21 mouse cellular contexts compared by ENCODE assay signal in the genomic region with DNA sequence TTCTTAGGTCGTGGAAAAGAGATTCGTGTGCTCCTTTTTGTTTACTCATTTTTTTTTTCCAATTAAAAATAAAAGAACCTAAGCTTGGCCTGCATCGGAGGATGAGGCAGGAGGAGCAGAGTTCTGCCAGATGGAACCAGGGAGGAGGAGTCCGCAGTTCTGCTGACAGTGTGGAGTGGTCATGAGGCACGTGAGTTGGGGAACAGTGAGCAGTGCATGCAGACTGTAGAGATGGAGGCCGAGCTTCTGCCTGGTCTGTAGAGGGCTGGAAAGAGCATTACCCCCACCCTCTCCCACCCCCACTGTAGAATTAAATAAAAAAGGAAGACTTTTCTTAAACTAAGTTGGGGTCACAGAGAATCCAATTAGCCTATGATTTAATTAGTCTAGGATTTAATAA.
DNase-seq lines count a peak whose midpoint lies in the region; ATAC-seq lines count a peak whose summit lies in the region.
"Had no signal": no experiment of that assay in that cellular context is flagged by ENCODE, and none has a peak within 500 bp of the region (broad histone marks: within the 10 kb centered on the region; RNA-seq: fewer than 3 reads in every experiment).

No protein-coding gene starts in this region.

- ATAC-seq in forebrain, embryonic 13.5 days, result 0 out of 2 replicates have a peak, but pooled peaks have one; percentile 38
- no peak for ATAC-seq in forebrain, embryonic 12.5 days (ENCODE audit: low FRiP score)
- 0 out of 2 replicates have a peak, but pooled peaks have one; percentile 48 for ATAC-seq in forebrain, embryonic 15.5 days (replicated peaks)
- ATAC-seq in midbrain, embryonic 15.5 days (replicated peaks), result 0 out of 2 replicates have a peak, but pooled peaks have one; percentile 58
- ATAC-seq: CD4-positive, CD25-positive, alpha-beta regulatory T cell, adult 4 months had no signal

- H3K4me2 ChIP-seq in forebrain, embryonic 13.5 days, result no peak overlapping the region
- H3K4me2 ChIP-seq in forebrain, embryonic 12.5 days, result no peak overlapping the region
- H3K4me2 ChIP-seq in forebrain, embryonic 15.5 days (replicated peaks), result no peak overlapping the region
- no peak overlapping the region for H3K4me2 ChIP-seq in midbrain, embryonic 15.5 days
- H3K4me2 ChIP-seq: embryonic facial prominence, embryonic 13.5 days; embryonic facial prominence, embryonic 15.5 days had no signal

- no peak overlapping the region for H3K9ac ChIP-seq in forebrain, embryonic 13.5 days
- H3K9ac ChIP-seq in forebrain, embryonic 12.5 days, result no peak overlapping the region
- no peak overlapping the region for H3K9ac ChIP-seq in forebrain, embryonic 15.5 days (replicated peaks)
- no peak overlapping the region for H3K9ac ChIP-seq in midbrain, embryonic 15.5 days
- H3K9ac ChIP-seq: embryonic facial prominence, embryonic 13.5 days; embryonic facial prominence, embryonic 15.5 days had no signal

- H3K9me3 ChIP-seq in forebrain, embryonic 13.5 days (replicated peaks), result no peaks in the 10 kb centered on the region
- H3K9me3 ChIP-seq in forebrain, embryonic 12.5 days, result no peaks in the 10 kb centered on the region
- no peaks in the 10 kb centered on the region for H3K9me3 ChIP-seq in forebrain, embryonic 15.5 days
- H3K9me3 ChIP-seq in forebrain, embryonic 10.5 days, result no peaks in the 10 kb centered on the region
- no peaks in the 10 kb centered on the region for H3K9me3 ChIP-seq in midbrain, embryonic 15.5 days
- no peaks in the 10 kb centered on the region for H3K9me3 ChIP-seq in midbrain, embryonic 10.5 days (replicated peaks)
- H3K9me3 ChIP-seq: embryonic facial prominence, embryonic 13.5 days; embryonic facial prominence, embryonic 15.5 days had no signal

- no peaks in the 10 kb centered on the region for H3K27me3 ChIP-seq in forebrain, embryonic 13.5 days
- H3K27me3 ChIP-seq in forebrain, embryonic 12.5 days, result no peaks in the 10 kb centered on the region
- H3K27me3 ChIP-seq in forebrain, embryonic 15.5 days, result no peaks in the 10 kb centered on the region
- no peaks in the 10 kb centered on the region for H3K27me3 ChIP-seq in forebrain, embryonic 10.5 days (ENCODE audit: poor library complexity, severe bottlenecking)
- no peaks in the 10 kb centered on the region for H3K27me3 ChIP-seq in midbrain, embryonic 15.5 days (replicated peaks)
- no peaks in the 10 kb centered on the region for H3K27me3 ChIP-seq in midbrain, embryonic 10.5 days (ENCODE audit: low read depth, poor library complexity, severe bottlenecking)
- H3K27me3 ChIP-seq: embryonic facial prominence, embryonic 13.5 days; embryonic facial prominence, embryonic 15.5 days had no signal

- no peaks in the 10 kb centered on the region for H3K4me1 ChIP-seq in forebrain, embryonic 13.5 days
- H3K4me1 ChIP-seq in forebrain, embryonic 12.5 days, result no peaks in the 10 kb centered on the region
- H3K4me1 ChIP-seq in forebrain, embryonic 15.5 days, result no peaks in the 10 kb centered on the region
- H3K4me1 ChIP-seq in forebrain, embryonic 10.5 days, result peaks cover 10% of the 10 kb centered on the region
- H3K4me1 ChIP-seq in midbrain, embryonic 15.5 days, result no peaks in the 10 kb centered on the region
- peaks cover 7% of the 10 kb centered on the region for H3K4me1 ChIP-seq in midbrain, embryonic 10.5 days

- 77% methylated on average over 6 of the region's 6 CpGs for WGBS in forebrain, embryonic 13.5 days
- 75% methylated on average over 6 of the region's 6 CpGs for WGBS in forebrain, embryonic 12.5 days
- WGBS in forebrain, embryonic 15.5 days, result 69% methylated on average over 6 of the region's 6 CpGs
- 83% methylated on average over 6 of the region's 6 CpGs for WGBS in forebrain, embryonic 10.5 days
- WGBS in midbrain, embryonic 15.5 days, result 72% methylated on average over 6 of the region's 6 CpGs
- WGBS in midbrain, embryonic 10.5 days, result 81% methylated on average over 6 of the region's 6 CpGs

- no peak overlapping the region for H3K4me3 ChIP-seq in forebrain, embryonic 13.5 days
- H3K4me3 ChIP-seq in forebrain, embryonic 12.5 days (replicated peaks), result no peak overlapping the region
- H3K4me3 ChIP-seq in forebrain, embryonic 15.5 days, result no peak overlapping the region
- H3K4me3 ChIP-seq in forebrain, embryonic 10.5 days, result no peak overlapping the region
- H3K4me3 ChIP-seq in midbrain, embryonic 15.5 days, result no peak overlapping the region
- H3K4me3 ChIP-seq in midbrain, embryonic 10.5 days, result no peak overlapping the region
- H3K4me3 ChIP-seq: embryonic facial prominence, embryonic 13.5 days; embryonic facial prominence, embryonic 15.5 days; erythroblast, embryonic 14.5 days had no signal

- DNase-seq in forebrain, embryonic 10.5 days (ENCODE audit: extremely low spot score, low spot score), result no peak
- no peak for DNase-seq in midbrain, embryonic 10.5 days (ENCODE audit: low spot score)
- DNase-seq: adrenal gland, adult 2 months; adrenal gland, postnatal 10 days; adrenal gland, postnatal 25 days; B cell, adult 2 months; cerebellum, adult 11 months; cerebellum, adult 18-20 months; cerebellum, adult 8-10 months; cerebellum, adult 9-11 months; cerebellum, postnatal 14 days; cerebellum, postnatal 36 days; embryo, embryonic 11 days had no signal

- H3K27ac ChIP-seq in forebrain, embryonic 13.5 days, result no peak overlapping the region
- no peak overlapping the region for H3K27ac ChIP-seq in forebrain, embryonic 12.5 days
- H3K27ac ChIP-seq in forebrain, embryonic 15.5 days (replicated peaks), result no peak overlapping the region
- no peak overlapping the region for H3K27ac ChIP-seq in forebrain, embryonic 10.5 days
- H3K27ac ChIP-seq in midbrain, embryonic 15.5 days, result no peak overlapping the region
- no peak overlapping the region for H3K27ac ChIP-seq in midbrain, embryonic 10.5 days (replicated peaks)
- H3K27ac ChIP-seq: embryonic facial prominence, embryonic 13.5 days; embryonic facial prominence, embryonic 15.5 days had no signal

- no peaks in the 10 kb centered on the region for H3K36me3 ChIP-seq in forebrain, embryonic 13.5 days (ENCODE audit: poor library complexity, severe bottlenecking)
- no peaks in the 10 kb centered on the region for H3K36me3 ChIP-seq in forebrain, embryonic 12.5 days (replicated peaks)
- no peaks in the 10 kb centered on the region for H3K36me3 ChIP-seq in forebrain, embryonic 15.5 days
- H3K36me3 ChIP-seq in forebrain, embryonic 10.5 days (replicated peaks), result no peaks in the 10 kb centered on the region
- no peaks in the 10 kb centered on the region for H3K36me3 ChIP-seq in midbrain, embryonic 15.5 days (replicated peaks)
- H3K36me3 ChIP-seq in midbrain, embryonic 10.5 days, result no peaks in the 10 kb centered on the region
- H3K36me3 ChIP-seq: embryonic facial prominence, embryonic 13.5 days; embryonic facial prominence, embryonic 15.5 days had no signal
